Mouse (Mus musculus) ES-E14 (cell line): ENCODE measurements at regions not wholly inside any gene's neighbourhood (a gene's known extent, or its start where the extent isn't known, plus 50 kb on each side); places are given as distances from the start of the nearest gene placed in this dataset.

Source experiments
- HCFC1 ChIP-seq: IDR thresholded peaks from 2 replicates; pipeline ENCODE4 v1.6.1; 2012; ENCODE audit warnings: low read length, inconsistent platforms, borderline replicate concordance; ENCODE audit not compliant: insufficient read depth
- MAFK ChIP-seq: IDR thresholded peaks from 2 replicates; pipeline ENCODE4 v1.6.1; 2014; ENCODE audit warnings: mild to moderate bottlenecking, low read depth, low read length, inconsistent platforms; ENCODE audit not compliant: insufficient read depth

GRCm38 (mm10) chr6:49987541-49988210 is 122.4 kb upstream of the Mpp6 start:
- TF ChIP-seq HCFC1: no peak
- no peak for TF ChIP-seq MAFK
